In genomic region chrX:157307411-157307810, GRCm38 (mm10) we compare ENCODE assay signal across 9 mouse cellular contexts.
DNase-seq lines count a peak whose midpoint lies in the region; ATAC-seq lines count a peak whose summit lies in the region.
"Had no signal": no experiment of that assay in that cellular context is flagged by ENCODE, and none has a peak within 500 bp of the region (broad histone marks: within the 10 kb centered on the region; RNA-seq: fewer than 3 reads in every experiment).

No protein-coding gene starts in this region.

- 9% methylated on average over 3 of the region's 3 CpGs for WGBS in lung, embryonic 16.5 days

- DNase-seq in layer of hippocampus, adult 9-10 months (ENCODE audit: low spot score) = peak; percentile 43
- no peak for DNase-seq in layer of hippocampus, postnatal 10 days (ENCODE audit: low spot score in 2 of 2)
- peak; percentile 69 for DNase-seq in adipocyte (ENCODE audit: low spot score)
- peak; percentile 45 for DNase-seq in embryo, embryonic 9.5 days (ENCODE audit: extremely low spot score)
- DNase-seq in adrenal gland, postnatal 36 days = no peak
- DNase-seq in heart, postnatal 36 days = no peak

- no peaks in the 10 kb centered on the region for H3K4me1 ChIP-seq in lung, embryonic 16.5 days (replicated peaks; ENCODE audit: control insufficient read depth, insufficient read depth, low read length)
- H3K4me1 ChIP-seq: limb, embryonic 15.5 days had no signal

- peak; percentile 82 for ATAC-seq in lung, embryonic 16.5 days (ENCODE audit: low read depth)
- ATAC-seq in erythroblast, adult 5-6 weeks (replicated peaks; ENCODE audit: low FRiP score, poor library complexity, severe bottlenecking) = no peak

- H3K9ac ChIP-seq in lung, embryonic 16.5 days (ENCODE audit: low read length) = no peak overlapping the region
- H3K9ac ChIP-seq: limb, embryonic 15.5 days had no signal

- no peak overlapping the region for H3K4me2 ChIP-seq in lung, embryonic 16.5 days (ENCODE audit: low read depth, low read length)
- H3K4me2 ChIP-seq: limb, embryonic 15.5 days had no signal

- H3K9me3 ChIP-seq in lung, embryonic 16.5 days (ENCODE audit: control insufficient read depth, low read length) = no peaks in the 10 kb centered on the region
- H3K9me3 ChIP-seq: limb, embryonic 15.5 days had no signal

- intact Hi-C loops in heart, postnatal 36 days (cut with DNase I) = no loop called here

- H3K36me3 ChIP-seq in lung, embryonic 16.5 days (ENCODE audit: control insufficient read depth, insufficient read depth, low read length) = no peaks in the 10 kb centered on the region
- H3K36me3 ChIP-seq: limb, embryonic 15.5 days had no signal

- no peaks in the 10 kb centered on the region for H3K27me3 ChIP-seq in lung, embryonic 16.5 days (ENCODE audit: control insufficient read depth, insufficient read depth, low read depth, low read length)

- H3K27ac ChIP-seq in lung, embryonic 16.5 days (ENCODE audit: low read length) = no peak overlapping the region
- H3K27ac ChIP-seq: limb, embryonic 15.5 days had no signal

- H3K4me3 ChIP-seq in lung, embryonic 16.5 days (ENCODE audit: low read length) = no peak overlapping the region
- H3K4me3 ChIP-seq: limb, embryonic 15.5 days had no signal

Comparison
In these comparisons a context has a peak if more than half of its experiments do, and no peak if none do; other contexts are left out.
1. DNase-seq: peak in layer of hippocampus, adult 9-10 months (single experiment), adipocyte (single experiment) and embryo, embryonic 9.5 days (single experiment); none in layer of hippocampus, postnatal 10 days (0 of 2), adrenal gland, postnatal 36 days (0 of 2) and heart, postnatal 36 days (0 of 2).